Mouse (Mus musculus) MEL-GATA-1-ER (cell line): ENCODE measurements around the gene Tmem204.
A peak's percentile ranks its signal among the peaks of the same experiment; 100 is the strongest.

ENCODE experiments used
- DNase-seq: peaks from one replicate; pipeline ENCODE4 v3.0.0-alpha.2; 2012; ENCODE audit warnings: low read depth; ENCODE audit errors: extremely low read depth

Gene Tmem204

GRCm38 (mm10) chr17:25015655-25016291 lies 67.6 kb downstream of the Tmem204 start, which contains the start of the genes Cramp1l and Ift140:
Cramp1l (minus strand) TSS chr17:25015788.
Ift140 (plus strand) TSS chr17:25016085.
- peak; percentile 87 for DNase-seq

- no peak for DNase-seq
Observed at GRCm38 (mm10) chr17:25014841-25015570, 68.4 kb downstream of the Tmem204 start.

GRCm38 (mm10) chr17:25013606-25014501 lies 69.5 kb downstream of the Tmem204 start:
- DNase-seq, result no peak
